Mouse (Mus musculus): ENCODE results near the gene Kirrel3.

The Kirrel3 gene

DNA sequence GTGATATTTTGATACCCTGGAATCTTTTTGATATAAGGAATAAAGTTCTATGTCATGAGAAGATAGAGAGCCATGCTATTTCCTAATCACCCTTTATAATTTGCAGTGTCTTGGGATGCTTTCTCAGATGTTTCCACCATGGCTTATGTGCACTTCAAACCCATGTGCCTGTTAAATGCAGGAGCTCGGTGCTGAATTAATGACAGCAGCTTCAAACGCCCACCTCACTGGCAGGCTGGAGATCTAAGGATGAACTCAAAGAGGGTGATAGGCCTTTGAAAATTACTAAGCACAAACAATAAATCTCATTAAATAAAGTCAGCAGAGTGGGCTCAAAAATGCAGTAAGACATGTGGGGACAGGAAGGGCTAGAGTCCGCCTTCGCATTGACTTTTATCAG is 108.2 kb downstream of the Kirrel3 start:
- DNase-seq (ENCODE audit: low spot score in 2 of 2): no peak

DNA sequence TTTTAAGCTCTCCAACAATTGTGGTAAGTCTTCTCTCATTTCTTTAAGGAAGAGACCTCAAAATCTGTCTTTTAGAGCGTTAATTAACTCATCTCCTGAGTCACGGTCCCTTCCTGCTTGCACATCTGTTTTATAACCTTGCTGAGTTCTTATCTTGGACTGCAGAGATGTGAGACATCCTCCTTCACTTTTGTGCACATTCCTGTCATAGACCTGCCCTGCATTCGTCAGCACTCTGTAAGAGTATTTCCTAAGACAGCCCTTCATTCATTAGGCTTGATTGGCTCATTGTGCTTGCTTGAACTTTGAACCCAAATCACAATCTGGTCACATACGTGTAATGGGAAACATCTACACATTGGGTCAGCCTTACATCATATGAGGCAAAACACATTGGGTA is 114.6 kb downstream of the Kirrel3 start:
- no peak for DNase-seq (ENCODE audit: low spot score in 2 of 2)

DNA sequence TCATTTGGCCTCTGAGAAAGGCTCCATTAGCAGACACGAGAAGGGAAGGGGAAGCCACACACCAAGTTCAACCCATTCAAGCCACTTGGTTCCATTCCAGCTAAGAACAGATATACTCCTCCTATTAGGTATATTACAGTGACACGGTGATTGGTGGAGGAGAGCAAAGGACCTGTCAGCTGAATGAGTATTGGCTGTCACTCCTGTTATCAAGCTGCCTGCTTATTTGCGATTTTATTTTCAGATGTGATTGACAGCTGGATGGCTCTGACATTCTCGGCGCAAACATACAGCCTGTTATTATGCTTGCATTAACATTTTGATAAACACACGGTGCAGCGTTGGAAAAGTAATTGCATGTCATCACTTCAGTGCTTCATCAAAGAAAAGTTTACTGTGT is 118.1 kb downstream of the Kirrel3 start:
- no peak for DNase-seq (ENCODE audit: low spot score in 2 of 2)

DNA sequence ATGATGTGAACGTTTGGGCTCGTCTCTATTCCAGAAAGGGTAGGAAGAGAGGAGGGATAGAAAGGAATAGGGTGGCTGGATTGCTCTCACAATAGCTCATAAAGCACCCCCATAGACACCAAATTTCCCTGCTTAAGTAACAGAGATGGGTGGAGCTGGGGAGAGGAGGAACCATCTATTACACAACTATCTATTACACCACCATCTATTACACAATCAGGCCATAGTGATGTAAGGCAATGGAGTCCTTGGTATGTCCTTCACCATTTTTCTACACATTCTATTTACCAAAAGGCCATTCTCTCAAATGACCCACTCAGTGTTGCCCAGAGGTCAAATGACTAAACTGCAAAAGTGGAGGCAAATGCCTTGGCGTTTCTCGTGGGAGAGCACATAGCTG is 119.2 kb downstream of the Kirrel3 start:
- no peak for DNase-seq (ENCODE audit: low spot score in 2 of 2)

DNA sequence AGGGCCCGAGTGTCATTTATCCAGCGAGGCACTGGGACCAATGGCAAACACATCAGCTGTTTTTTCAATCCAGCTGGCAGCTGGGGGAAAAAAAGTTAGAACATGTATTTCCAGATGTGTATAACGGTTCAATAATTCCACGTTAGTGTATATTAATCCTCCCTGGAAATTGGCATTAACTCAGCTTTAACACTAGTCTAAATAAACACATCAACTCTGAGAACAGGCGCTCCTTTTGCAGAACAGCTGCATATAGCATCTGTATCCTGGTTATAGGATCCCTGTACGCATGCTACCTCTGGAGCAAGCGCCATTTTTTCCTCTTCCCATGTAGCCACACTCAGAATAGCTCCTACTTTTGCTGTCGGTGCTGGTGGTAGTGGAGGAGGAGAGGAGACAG is 119.8 kb downstream of the Kirrel3 start:
- no peak for DNase-seq (ENCODE audit: low spot score in 2 of 2)

DNA sequence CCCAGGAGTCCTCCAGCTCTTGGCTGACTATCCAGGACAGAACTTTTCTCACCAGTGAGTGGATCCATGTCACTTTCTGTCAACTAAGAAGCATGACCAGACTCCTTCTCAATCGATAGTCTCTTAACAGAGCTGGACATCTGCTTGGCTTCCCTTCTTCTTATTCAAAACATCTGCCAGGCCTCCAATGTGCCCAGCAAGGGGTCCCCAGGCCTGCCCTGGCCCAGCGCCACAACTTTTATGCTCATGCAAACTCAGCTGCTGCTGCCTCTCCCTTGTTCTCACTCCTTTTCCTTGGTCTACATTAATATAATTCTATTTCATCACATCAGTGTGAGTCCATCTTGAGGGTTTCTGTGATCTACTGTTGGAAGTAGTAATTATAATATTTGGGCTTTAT is 122.3 kb downstream of the Kirrel3 start:
- DNase-seq (ENCODE audit: low spot score in 2 of 2): no peak

DNA sequence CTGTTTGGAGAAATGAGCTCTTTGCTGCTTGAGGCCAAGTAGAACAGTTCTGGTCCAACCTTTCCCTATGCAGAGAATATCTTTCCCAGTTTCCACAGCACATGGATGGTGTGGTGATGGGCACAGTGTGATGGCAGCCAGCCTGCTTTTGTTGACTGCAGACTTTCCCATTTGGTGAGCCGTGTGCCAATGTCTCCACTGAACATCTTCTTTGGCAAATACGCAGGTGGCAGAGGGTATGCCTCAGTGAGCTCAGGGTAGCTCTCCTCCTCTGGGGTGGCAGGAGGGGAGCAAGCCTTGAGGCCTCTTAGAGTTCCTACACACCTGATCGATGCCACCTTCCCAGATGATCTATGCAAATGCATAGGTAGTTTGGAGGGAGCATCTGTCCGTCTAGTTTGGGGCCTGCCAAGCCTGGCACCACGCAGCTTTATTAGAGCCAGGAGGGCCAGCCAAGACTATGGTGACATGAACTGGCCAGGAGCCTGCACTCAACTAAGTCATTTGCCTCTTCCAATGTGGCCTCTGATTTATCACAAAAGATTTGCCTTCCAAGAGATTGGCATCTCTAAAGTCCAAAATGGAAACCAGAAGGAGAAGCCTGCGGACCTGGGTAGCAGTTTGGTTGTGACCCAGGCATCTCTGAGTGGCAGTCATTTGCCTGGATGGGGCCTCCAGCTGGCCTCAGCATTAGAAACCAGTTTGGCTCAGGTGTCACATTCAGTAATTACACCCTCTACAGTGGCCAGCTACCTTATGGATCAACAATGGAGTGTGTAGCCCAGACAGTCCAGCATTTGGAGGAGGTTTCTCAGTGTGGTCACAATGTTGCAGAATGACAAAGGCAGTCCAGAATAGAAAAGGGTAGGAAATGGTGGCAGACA is 127.4 kb downstream of the Kirrel3 start:
- no peak for DNase-seq (ENCODE audit: low spot score in 2 of 2)

DNA sequence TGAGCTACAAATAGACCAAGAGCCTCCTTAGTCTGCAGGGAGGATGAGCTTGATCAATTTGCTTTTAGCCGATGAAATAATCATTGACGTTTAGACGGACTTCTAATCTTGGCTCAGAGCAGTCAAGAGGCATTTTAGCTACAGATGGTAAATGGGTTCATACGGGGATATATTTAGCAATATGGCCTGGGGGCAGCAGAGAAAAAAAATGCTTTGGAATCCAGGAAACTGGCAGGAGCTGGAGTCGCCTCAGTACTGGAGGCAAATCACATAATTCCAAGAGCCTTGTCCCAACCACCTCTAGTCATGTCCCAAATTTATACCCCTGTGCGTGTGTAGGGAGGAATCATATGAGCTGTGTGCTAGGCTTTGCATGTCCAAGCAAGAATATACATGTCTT is 132.4 kb downstream of the Kirrel3 start:
- DNase-seq (ENCODE audit: low spot score in 2 of 2): no peak

DNA sequence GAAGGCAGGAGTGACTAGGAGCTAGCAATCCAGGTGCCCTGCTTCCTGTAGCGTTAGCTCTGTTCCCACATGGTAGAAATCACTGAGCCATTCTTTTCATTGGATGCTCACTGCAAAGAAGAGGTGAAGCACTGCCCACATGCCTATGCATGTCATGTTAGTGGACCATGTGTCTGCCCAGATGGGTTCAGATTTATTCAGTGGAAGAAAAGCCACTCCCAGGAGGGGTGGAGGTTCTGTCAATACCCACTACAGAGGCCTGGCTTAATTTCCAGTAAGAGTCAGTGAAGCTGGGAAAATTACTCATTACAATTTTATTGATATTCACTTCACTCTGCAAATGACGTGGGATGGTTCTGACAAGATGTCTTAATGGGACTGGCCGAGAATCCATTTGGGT is 134.2 kb downstream of the Kirrel3 start:
- no peak for DNase-seq (ENCODE audit: low spot score in 2 of 2)

DNA sequence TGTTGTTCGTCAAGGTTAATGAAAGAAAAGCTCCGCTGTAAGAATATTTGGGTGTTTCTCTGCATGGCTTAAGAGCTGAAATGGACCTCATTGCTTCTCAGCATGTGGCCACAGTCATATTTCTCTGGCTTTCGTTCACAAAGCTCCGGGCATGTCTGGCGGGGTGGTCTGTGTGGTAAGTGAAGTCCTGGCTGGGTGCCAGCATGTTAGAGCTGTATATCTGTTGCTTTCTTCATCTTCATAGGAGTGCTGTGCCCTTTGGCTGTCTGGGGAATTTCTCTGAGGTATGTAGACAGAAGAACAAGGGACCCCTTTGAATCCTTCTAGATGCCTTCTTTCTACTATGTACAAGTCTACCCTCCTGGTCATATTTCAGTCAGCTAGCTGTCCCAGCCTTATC is 137.8 kb downstream of the Kirrel3 start:
- no peak for DNase-seq (ENCODE audit: low spot score in 2 of 2)

DNA sequence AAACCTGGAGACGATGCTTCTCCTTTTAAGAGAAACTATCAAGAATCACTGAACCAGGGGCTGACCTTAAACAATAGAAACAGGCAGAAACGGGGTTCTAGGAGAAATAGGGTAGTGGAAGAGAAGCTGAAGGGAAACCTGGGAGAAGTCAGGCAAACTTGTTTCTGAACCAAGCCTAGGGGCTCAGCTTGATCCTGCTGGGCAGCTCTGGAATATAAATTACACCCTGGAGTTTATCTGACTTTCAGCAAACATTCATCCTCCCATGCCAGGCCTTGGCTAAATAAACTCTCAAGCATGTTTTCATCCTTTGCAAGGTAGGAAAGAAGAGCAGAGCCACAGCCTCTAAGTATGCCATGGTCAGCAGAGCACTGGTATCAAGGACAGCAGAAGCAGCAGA is 138.3 kb downstream of the Kirrel3 start:
- DNase-seq (ENCODE audit: low spot score in 2 of 2): no peak

DNA sequence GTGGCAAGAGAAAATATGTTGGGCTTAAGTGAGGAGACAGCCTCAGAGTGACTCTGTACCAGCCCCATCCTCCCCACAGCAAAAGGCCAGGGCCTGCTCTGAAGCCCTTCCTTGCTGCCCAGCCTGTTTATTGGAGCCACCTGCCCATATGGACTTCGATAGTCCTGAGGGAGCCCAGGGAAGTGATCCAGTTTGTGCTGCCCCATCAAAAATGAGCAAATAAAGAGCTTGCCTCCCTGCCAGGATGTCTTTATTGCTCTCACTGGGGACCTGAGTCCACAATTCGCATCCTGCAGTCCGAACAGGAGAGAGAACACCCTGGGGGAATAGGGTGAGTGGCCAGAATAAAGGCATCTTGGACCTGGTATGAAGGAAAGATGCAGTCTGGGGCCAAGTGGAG is 143.1 kb downstream of the Kirrel3 start:
- DNase-seq (ENCODE audit: low spot score in 2 of 2): no peak

DNA sequence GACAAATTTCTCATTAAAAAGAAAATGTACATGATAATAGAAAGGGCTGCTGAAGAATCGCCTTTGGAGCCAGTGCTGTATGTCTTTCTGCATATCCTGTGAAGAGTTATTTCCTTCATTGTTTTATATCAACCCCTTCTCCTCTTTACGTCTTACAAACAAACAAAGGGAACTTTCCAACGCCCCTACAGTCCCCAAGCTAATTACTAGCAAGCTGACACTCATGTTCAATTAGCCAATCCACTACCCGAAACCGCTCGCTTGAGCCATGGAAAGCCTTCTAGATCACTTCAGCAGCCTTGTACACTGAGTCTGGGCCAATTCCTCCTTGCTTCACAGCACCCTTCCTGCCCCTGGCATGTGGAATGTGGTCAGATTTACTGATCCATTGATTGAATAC is 150.0 kb downstream of the Kirrel3 start:
- DNase-seq (ENCODE audit: low spot score in 2 of 2): no peak

DNA sequence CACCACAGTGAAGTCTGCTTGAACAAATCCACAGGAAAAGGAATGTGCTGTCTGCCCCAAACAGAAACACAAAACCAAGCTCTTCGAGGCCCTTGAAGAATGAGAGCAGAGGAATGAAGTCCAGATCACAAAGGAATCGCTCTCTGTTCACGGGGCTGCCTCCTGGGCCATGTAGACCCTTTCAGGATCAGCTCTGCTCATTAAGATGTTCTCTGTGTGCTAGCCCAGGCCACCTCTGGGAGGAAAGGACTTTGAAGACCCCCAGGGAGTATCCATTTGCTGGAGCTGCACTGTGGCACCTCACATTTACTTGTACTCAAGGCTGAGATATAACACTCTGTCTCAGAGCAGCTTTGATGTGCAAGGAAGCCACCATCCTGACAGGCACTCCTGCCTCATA is 158.2 kb downstream of the Kirrel3 start:
- DNase-seq (ENCODE audit: low spot score in 2 of 2): no peak

DNA sequence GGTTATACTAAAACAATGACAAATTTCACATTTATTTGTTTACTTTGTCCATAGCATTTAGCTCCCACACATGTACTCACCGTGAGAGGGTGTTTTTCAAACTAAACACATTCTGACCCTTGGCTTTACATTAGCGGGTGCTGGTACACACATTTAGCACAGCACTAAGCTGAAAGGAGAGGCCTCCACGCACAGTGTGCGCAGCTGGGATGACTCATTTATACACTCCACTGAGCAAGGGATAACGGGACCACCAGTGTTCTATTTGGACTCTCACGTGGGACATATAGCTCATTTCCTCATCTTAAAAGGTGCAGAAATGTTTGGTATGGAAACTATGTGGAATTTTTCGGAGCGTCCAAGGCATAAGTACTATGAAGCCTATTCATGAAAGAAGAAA is 158.7 kb downstream of the Kirrel3 start:
- no peak for DNase-seq (ENCODE audit: low spot score in 2 of 2)

DNA sequence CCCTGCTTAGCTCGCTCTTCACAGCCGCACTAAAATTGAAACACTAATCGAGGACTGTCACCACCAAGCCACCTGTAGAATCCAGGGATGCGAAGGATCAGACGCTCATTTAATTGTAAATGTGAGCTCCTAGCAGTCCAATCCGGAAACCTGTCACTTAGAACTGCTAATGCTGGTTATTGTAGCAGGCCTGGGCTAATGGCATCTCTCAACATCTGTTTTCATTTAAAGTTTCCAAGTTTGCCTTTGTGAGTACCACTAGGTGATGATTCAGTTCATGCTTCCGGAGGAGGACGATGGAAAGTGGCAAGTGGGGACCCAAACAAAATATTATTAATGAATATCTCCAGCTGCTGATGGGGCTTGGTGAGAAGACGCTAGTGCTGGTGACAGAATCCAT is 161.1 kb downstream of the Kirrel3 start:
- no peak for DNase-seq (ENCODE audit: low spot score in 2 of 2)

DNA sequence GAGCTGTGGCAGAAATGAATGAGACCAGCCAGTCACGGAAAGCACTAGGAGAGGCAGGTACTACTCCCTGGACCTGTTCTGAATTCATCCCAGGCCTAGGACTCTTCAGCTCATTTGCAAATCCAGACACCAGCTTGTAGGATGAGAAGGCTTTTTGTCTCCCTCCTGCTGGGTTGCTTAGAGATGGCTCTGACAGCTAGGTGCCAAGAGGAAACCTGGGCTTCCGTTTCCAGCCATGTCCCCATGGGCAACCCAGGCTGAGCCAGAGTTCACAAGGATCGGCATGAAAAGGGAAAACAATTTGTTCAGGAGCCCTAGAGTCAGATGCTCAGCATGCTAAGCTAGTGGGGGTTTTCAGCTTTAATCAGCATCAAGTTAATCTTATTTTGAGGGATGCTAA is 166.6 kb downstream of the Kirrel3 start:
- DNase-seq (ENCODE audit: low spot score in 2 of 2): no peak

DNA sequence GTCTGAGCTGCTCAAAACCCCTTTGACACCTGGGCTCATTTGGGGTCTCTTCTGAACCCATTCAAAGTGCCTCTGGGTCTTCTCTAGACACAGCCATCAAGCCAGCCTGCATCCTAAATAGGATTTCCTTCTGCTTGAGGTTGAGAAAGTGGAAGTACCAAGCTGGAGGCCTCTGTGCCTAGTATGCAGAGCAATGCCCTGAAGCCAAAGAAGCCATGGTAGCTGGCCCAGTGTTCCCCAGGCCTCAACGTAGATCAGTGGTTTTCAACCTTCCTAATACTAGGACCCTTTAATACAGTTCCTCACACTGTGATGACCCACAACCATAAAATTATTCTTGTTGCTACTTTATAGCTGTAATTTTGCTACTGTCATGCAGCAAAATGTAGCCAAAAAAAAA is 167.4 kb downstream of the Kirrel3 start:
- DNase-seq (ENCODE audit: low spot score in 2 of 2): no peak

DNA sequence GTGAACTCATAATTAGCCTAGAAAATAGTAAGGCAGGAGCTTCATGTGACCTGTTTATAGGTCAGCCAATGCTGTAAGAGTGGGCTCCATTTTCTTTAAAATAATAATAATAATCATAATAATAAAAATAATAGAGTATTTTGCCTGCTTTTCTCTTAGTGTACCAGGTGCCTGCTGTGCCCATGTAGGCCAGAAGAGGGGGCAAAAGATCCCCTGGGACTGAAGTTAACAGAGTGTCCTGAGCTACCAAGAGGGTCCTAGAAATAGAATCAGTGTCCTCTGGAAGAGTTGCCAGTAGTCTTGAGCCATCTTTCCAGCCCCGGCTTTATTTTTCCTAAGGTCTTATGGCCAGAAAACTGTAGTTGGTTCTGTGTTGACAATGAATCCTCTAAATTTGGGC is 174.9 kb downstream of the Kirrel3 start:
- DNase-seq (ENCODE audit: low spot score in 2 of 2): no peak

DNA sequence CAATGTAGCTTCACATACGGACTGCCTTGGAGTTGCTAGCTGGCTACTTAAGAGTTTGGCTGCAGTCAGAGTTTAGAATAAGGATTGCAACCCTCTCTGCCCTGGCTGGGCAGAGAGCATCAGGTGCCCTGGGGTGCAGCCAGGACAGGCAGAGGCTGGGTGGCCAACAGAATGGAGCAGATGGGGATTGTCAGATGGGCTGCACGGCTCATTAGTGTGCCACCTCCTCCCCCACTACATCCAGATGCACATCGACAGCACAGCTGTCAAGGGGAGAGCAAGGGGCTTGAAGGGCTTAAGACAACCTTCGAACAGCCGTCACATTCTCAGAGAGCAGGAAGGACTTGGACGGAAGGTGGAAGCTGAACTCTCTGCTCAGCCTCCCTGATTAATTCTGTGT is 177.7 kb downstream of the Kirrel3 start:
- DNase-seq (ENCODE audit: low spot score in 2 of 2): no peak

DNA sequence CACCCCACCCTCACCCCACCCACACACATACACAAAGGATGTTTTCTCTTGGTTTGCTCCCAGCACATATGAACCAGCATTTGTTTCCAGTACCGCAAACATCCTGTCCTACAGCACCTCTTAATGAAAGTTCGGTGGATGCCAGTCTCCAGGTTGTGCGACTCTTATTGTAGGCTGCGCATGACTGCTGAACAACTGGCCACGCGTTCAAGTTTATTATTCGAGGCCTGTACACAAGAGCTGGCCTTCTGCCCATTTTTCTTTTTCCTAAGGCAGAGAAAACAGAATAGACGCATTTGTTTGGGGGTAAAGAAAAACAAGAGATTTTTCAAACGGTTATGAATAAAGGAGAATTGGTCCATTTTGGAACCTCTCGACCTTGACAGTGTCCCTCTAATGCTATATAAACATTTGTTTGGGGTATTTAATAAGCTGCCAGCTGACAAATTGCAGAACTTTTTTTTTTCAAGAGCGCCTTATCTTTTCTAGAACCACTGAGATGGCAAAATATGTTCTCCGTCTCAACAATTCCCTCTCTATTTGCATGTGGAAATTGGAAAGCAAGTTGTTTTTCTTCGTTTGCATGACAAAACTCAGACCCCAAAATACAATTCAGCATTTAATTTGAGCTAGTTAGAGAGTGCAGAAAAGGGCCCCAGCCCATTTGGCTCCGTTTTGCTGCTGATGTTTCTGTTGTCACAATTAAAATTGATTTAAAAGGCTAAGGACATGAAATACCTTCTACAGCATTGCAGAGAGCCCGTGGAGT is 179.9 kb downstream of the Kirrel3 start:
- no peak for DNase-seq (ENCODE audit: low spot score in 2 of 2)

DNA sequence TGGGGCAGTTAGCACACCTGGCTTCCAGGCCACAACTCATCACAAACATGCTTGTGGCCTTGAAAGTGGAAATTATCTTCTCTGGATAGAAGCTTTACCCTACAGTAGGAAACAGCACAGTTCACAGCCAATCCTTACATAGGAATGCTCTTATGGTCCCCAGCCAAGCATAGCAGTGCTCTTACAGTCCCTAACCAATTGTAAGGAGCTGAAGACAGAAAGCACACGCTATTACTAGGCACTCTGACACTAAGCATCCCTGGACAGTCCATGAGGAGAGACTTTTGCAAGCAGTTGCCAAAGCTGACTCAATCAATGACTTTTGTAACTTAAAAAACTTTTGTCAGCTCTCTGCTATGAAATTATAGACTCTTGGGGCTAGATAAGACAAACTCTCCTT is 181.5 kb downstream of the Kirrel3 start:
- DNase-seq (ENCODE audit: low spot score in 2 of 2): no peak

DNA sequence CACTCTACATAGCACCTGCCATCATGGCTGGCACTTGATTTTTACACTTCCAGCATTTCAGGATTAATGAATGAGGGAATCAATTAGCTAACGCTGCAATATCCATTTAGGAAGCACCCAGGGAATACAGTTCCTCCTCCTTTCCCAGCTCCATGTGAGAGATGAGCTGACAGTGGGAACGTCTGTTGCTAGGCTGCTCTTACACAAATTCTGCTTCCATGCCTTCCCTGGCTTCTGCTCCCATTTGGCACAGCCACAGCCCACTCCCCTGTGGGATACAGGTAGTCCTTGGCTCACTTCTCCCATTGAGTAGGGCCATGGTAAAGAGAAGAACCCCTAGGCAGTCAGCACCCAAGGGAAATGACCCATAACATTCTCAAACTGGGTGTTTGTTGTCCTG is 185.2 kb downstream of the Kirrel3 start:
- DNase-seq (ENCODE audit: low spot score in 2 of 2): no peak
